Mouse (Mus musculus): ENCODE measurements around the gene Ugt1a8.
"Not testable (repeated sequence)": the region's sequence is repeated elsewhere in the genome, so short reads cannot be mapped to it uniquely, and the experiment has no call there.

Ugt1a8 gene

DNA sequence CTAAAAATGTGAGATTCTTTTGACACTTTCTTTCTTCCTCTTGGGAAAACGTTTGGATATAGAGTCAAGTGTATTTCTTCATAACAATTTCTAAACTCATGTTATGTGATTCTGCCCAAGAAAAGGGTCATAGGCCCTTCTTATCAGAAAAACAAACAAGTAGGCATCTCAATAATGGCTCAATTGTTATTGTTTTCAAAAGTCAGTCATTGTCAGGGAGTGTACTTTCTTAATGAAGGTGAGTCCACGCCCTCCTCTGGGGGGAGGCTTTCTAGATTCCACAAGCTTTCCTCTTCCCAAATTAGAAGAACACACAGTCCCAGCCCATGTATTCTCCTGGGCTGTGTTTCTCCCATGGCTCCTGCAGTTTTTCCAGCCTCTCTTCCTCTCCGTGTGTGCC is at the start of gene Ugt1a8:
TSS of gene Ugt1a8 (plus strand) at position 301 of the 400 bp plus-strand sequence.
- no peak for DNase-seq

DNA sequence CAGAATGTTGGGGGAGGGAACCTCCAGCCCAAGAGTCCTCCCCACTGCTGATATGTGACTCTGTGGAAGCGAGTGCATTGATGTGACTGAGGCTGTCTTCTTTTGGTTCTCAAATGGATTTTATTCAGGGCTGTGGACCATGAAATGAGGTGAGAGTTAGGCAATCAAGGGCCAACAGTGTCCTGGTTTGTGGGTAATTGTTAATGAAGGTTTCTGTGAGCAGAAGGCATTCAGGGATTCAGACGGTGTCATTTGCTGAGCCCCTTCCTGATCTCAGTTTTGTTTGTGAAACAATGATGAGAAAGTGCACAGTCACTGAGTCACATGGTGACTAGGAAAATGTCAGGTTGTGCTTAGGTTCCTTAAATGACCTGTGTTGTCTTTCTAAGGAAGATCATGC is 44.6 kb upstream of the Ugt1a8 start:
- DNase-seq = not testable (repeated sequence)

DNA sequence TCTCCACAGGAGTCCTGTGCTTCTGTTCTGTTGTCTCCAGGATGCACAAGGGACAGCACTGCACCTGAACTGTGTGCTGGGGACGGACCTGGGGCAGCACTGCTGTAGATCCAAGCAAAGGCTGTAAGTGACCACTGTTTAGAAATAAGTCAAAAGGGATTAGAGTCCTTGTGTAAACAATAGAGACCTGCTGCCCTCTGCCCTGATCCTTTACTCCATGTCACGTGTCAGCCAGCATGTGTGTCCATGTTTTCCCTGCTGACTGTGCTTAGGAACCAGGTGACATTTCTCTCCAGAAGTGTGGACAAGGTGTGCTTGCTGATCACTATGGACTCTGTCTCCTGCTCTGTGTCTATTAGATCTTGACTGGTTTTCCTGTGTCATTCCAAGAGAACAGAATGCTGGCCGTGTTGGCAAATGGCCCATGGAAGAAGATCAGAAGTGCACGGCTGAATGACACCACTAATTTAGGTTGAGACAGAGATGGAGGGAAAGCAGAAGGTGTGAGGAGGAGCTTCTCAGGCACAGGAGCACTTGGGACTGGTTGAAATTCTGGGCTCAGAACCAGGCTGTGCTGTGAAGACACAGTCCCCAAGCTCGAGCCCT is 42.7 kb upstream of the Ugt1a8 start:
- DNase-seq = not testable (repeated sequence)

DNA sequence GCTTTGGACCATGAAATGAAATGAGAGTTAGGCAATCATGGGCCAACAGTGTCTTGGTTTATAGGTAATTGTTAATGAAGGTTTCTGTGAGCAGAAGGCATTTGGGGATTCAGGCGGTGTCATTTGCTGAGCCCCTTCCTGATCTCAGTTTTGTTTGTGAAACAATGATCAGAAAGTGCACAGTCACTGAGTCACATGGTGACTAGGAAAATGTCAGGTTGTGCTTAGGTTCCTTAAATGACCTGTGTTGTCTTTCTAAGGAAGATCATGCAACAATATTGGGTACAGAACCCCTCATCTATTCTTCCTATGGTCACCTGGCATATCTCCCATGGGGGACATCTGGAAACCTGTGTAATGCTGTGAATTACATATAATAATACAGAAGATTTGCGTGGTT is 40.2 kb upstream of the Ugt1a8 start:
- not testable (repeated sequence) for DNase-seq

DNA sequence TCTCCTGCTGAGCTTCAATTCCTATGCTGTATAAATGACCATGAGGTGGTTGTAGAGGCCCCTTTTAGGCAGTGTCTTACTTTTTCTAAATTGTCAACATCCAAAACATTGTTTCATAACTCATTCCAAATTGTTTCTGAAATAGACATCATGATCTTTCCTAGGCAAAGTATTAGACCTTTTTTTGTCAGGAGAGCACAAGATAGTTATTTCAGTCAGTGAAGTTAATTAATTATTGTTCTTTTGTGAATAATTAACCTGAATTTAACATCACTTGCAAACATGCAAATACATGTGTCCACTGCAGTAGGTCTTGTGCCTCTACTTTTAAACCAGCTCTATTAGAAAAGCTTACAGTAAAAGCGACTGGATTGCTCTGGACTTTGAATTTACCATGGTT is 32.5 kb upstream of the Ugt1a8 start, which contains the start of gene Ugt1a10:
TSS of gene Ugt1a10 (plus strand) at position 301 of the 400 bp plus-strand sequence.
- no peak for DNase-seq

DNA sequence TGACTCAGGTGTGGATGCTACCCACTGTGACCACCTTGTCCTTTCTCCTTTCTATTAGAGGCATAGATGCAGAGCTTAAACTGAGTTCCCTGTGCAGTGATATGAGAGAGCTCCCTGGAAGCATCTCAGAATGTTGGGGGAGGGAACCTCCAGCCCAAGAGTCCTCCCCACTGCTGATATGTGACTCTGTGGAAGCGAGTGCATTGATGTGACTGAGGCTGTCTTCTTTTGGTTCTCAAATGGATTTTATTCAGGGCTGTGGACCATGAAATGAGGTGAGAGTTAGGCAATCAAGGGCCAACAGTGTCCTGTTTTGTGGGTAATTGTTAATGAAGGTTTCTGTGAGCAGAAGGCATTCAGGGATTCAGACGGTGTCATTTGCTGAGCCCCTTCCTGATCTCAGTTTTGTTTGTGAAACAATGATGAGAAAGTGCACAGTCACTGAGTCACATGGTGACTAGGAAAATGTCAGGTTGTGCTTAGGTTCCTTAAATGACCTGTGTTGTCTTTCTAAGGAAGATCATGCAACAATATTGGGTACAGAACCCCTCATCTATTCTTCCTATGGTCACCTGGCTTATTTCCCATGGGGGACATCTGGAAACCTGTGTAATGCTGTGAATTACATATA is 21.0 kb upstream of the Ugt1a8 start:
- DNase-seq = not testable (repeated sequence)

GRCm38 (mm10) chr1:88070495-88070894 is 17.1 kb upstream of the Ugt1a8 start, which contains the start of gene Ugt1a9:
Gene Ugt1a9, plus strand, starts transcription at chr1:88070800.
- no peak for DNase-seq

- no peak for DNase-seq
Observed at GRCm38 (mm10) chr1:88070902-88071301, 16.7 kb upstream of the Ugt1a8 start.

- DNase-seq = no peak
Observed at GRCm38 (mm10) chr1:88074471-88074870, 13.1 kb upstream of the Ugt1a8 start.

DNA sequence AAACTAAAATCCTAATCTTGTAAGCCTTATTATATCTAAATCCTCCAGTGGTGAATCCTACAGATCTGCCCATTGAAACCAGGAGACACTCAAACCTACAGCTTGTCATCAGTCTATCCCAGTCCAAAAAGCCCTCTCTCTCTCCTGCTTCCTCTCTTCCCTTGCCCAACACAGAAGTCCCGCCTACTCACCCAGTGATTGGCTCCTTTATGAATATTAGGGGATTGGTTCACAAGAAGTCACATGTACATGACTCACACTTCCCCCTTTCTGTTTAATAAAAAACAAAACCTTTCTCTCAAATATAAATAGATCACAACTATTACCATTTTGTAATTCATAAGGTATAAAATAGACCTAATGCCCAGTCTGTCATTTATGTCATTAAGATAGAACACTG is 10.5 kb upstream of the Ugt1a8 start:
- no peak for DNase-seq

GRCm38 (mm10) chr1:88081670-88082069 is 5.9 kb upstream of the Ugt1a8 start:
- DNase-seq = no peak

DNA sequence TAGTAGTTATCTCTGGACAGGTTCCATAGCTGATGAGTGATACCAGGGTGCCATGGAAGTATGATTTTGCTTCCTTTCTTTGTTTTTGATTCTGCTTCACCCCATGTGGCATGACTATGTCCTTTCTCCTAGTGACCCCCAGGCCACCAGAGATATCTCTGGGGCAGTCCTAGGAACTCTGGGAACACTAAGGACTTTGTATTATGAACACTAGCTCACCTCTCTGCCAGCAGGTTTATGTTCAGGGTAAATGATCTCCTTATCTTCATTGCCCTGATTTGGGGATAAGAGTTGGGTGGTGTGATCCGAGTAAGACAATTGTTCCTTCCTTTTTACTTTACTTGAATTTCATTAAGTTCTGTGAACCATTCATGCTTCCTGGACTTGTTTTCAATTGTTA is 1.5 kb upstream of the Ugt1a8 start:
- DNase-seq = no peak

DNA sequence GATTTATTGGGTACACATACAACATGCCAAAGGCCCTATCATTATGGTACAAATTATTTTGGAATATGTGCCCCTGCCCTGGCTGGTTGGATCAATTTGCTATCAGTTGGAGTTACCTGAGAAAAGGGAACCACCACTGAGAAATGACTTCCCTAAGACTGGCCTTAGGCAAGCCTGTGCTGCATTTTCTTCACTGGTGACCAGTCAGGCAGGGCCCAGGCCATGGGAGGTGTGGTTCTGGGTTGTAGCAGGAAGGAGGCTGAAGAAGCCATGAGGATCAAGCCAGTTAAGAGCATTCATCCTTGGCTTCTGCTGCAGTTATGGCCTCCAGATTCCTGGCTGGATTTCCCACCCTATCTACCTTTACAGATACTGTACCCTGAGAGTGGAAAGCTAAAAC is 4.7 kb downstream of the Ugt1a8 start:
- no peak for DNase-seq

DNA sequence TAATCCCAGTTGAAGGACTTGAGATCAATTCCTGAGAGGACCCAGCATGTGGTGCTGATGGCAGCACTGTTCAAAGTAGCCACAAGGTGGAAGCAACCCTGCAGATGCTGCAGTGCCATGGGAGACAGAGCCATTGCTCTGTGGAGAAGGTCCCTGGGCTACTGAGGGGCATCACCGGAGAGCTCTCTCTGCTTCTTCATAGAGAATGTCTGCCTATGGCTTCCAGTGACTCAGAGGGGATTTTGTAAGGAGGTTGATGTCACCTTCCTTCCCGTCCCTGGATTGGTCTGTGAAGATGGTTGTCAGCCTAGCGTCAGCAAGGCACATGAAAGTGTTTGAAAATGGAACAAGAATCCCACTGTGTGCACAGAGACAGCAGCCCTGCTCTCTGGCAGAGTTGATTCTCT is 6.7 kb downstream of the Ugt1a8 start:
- DNase-seq = not testable (repeated sequence)

- DNase-seq = no peak
Observed at GRCm38 (mm10) chr1:88094941-88095492, 7.4 kb downstream of the Ugt1a8 start, which contains the start of gene Ugt1a7c. Gene Ugt1a7c, plus strand, starts transcription at chr1:88095062.

GRCm38 (mm10) chr1:88098546-88098945 is 10.9 kb downstream of the Ugt1a8 start:
- DNase-seq = not testable (repeated sequence)

DNA sequence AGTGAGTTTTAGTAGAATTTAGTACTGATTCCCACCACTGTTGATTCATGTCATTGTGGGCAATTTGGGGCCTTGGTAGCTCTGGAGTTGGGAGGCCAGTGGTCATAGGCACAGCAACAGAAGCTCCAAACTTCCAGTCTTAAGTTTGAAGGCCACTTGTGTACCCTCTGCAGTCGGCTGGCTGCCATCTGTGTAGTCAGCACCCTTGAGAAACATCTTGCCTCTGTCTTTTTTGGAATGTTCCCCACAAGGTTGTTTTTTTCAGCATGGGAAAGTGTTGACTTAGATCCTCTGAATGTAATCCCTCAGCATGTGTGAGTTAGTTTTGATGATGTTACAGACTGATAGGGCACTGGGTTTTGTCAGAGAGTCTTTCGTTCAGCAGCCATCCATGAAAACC is 12.1 kb downstream of the Ugt1a8 start:
- not testable (repeated sequence) for DNase-seq

DNA sequence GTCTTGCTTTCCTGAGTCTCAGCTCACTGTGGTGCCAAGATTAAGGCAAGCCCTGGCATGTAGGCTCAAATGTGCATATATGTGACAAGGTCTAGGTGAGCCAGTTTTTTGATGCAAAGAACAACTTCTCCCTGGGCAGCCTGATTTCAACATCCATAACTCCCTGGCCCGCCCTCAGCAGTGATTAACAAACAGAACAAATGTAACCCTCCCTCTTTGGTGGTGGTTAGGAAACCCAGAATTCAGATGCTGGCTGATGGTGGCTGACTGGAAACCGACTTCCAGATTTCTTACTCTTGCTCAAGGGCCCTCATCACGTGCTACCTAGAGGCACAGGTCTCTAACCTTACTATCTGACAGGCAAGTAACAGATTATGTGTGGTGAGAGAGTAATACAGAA is 15.4 kb downstream of the Ugt1a8 start, which contains the start of gene Ugt1a6b:
TSS of gene Ugt1a6b (plus strand) at position 234 of the 400 bp plus-strand sequence.
- not testable (repeated sequence) for DNase-seq

DNA sequence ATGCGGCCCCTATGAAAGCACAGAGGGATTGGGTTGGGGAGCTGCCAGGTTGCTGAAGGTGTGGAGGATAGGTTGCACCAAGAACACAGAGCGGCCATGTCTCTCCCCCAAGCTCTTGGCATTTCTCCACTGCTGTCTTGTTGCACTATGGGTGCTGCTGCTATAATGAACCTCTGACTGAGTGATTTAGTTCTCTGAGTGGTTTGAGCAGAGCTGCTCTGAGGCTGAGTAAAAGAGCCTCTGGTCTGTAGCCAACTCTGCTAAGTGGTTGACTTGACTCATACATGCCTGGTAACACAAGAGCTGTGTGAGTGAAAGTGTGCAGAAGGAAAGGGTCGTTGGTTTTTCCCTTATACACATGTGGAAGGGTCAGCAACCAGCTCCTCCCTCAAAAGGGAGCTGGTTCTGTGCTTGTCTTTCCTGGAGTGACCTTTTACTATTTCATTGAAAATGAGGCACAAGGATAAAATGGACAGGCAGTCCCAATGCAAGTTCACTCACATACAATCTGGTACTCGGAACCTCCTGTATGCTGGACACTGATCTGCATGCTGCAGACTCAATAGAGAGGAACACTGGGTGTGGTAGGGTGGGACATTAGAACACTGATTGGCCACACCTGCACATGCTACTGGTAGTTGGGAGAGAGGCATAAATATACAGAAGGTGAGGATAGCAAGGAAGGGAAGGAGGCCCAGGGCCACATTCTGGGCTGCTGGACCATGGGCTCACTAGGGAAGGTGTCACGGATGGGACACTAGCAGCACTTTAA is 16.3 kb downstream of the Ugt1a8 start:
- DNase-seq = not testable (repeated sequence)

GRCm38 (mm10) chr1:88104667-88105430 is 17.2 kb downstream of the Ugt1a8 start:
- no peak for DNase-seq

GRCm38 (mm10) chr1:88105656-88106055 is 18.0 kb downstream of the Ugt1a8 start:
- no peak for DNase-seq

DNA sequence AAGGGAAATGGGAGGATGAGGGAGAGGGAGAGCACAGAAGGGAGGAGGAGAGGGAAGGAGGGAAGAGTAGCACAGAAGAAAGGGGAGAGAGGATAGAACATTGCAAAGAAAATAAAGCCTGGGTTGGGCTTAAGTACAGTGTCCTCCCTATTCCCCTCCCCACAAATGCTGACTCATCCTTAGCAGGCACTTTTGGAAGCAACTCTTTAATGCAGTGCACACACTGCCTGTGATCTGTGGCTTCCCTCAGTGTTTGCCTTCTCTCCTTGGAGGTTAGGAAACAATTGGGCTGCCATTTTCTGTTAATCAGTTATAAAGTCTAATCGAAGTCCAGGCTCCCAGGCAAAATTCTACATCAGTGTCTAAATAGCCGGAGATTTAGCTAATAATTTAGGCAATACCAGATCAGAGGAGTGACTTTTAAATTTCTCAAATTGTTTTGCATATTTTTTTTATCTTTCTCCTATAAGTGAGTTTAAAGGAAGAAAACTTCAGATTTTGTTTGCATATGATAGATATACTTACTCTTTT is 21.5 kb downstream of the Ugt1a8 start:
- not testable (repeated sequence) for DNase-seq

Data from right cerebral cortex, adult 18-20 months (tissue).